10 mouse cellular contexts compared by ENCODE assay signal in the genomic region with DNA sequence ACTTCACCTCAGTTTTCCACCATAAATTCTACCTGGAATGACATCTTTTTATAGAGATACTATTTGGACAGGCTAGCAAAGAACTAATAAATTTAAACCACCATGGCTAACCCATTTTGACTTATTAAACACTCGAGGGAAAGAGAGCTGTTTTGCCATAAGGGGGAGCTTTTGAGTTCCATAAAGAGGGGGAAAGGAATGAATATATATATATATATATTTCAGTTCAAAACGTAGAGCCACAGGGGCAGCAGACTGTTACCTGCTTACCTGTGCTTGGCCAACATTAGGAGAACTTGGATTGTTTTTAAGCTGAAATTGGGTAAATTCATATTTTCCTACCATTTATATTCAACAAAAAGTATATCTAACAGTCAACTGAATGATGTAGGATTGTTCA. TPM values are rescaled to one million over a fixed set of nuclear protein-coding genes. Genes with fewer than 3 reads are reported as not detected.
DNase-seq lines count a peak whose midpoint lies in the region; ATAC-seq and TF ChIP-seq lines count a peak whose summit lies in the region.
"Had no signal": no experiment of that assay in that cellular context is flagged by ENCODE, and none has a peak within 500 bp of the region (broad histone marks: within the 10 kb centered on the region; RNA-seq: fewer than 3 reads in every experiment).

No protein-coding gene starts in this region.

- H3K4me2 ChIP-seq in forebrain, embryonic 11.5 days (ENCODE audit: low read depth, low read length, severe bottlenecking): no peak overlapping the region
- peak overlapping the region; percentile 90; the same call in 1 of the 2 replicates for H3K4me2 ChIP-seq in lung, embryonic 16.5 days (ENCODE audit: low read depth, low read length)
- H3K4me2 ChIP-seq in kidney, embryonic 16.5 days (replicated peaks; ENCODE audit: low read depth, low read length): peak overlapping the region; percentile 79

- ATAC-seq in forebrain, embryonic 11.5 days (replicated peaks; ENCODE audit: low FRiP score): no peak
- no peak for ATAC-seq in lung, embryonic 16.5 days (ENCODE audit: low read depth)
- ATAC-seq in kidney, embryonic 16.5 days (ENCODE audit: low FRiP score, low TSS enrichment): no peak

- no peak overlapping the region for H3K27ac ChIP-seq in forebrain, embryonic 10.5 days
- no peak overlapping the region for H3K27ac ChIP-seq in forebrain, embryonic 11.5 days (ENCODE audit: low read depth, low read length)
- H3K27ac ChIP-seq in lung, embryonic 16.5 days (ENCODE audit: low read length): no peak overlapping the region
- no peak overlapping the region for H3K27ac ChIP-seq in kidney, embryonic 16.5 days (ENCODE audit: low read length)

- 0% methylated on average over 2 of the region's 2 CpGs for WGBS in forebrain, embryonic 10.5 days
- 0% methylated on average over 2 of the region's 2 CpGs for WGBS in forebrain, embryonic 11.5 days
- WGBS in lung, embryonic 16.5 days: 0% methylated on average over 2 of the region's 2 CpGs
- WGBS in lung, adult 2 months: 1% methylated on average over 2 of the region's 2 CpGs
- 0% methylated on average over 2 of the region's 2 CpGs for WGBS in kidney, embryonic 16.5 days

- peak overlapping the region; percentile 71; the same call in 1 of the 2 replicates for H3K4me3 ChIP-seq in forebrain, embryonic 10.5 days
- H3K4me3 ChIP-seq in forebrain, embryonic 11.5 days (ENCODE audit: low read depth, low read length): no peak overlapping the region
- peak overlapping the region; percentile 61 for H3K4me3 ChIP-seq in lung, embryonic 16.5 days (ENCODE audit: low read length)
- no peak overlapping the region for H3K4me3 ChIP-seq in lung, adult 2 months (replicated peaks; ENCODE audit: extremely low read depth, low read depth, low read length)
- 0 out of 2 replicates have a peak overlapping the region, but pooled peaks have one; percentile 66 for H3K4me3 ChIP-seq in kidney, embryonic 16.5 days (ENCODE audit: low read length)

- peaks cover 41% of the 10 kb centered on the region for H3K4me1 ChIP-seq in forebrain, embryonic 10.5 days
- no peaks in the 10 kb centered on the region for H3K4me1 ChIP-seq in forebrain, embryonic 11.5 days (replicated peaks; ENCODE audit: control insufficient read depth, insufficient read depth, low read length)
- H3K4me1 ChIP-seq in lung, embryonic 16.5 days (replicated peaks; ENCODE audit: control insufficient read depth, insufficient read depth, low read length): peaks cover 10% of the 10 kb centered on the region
- H3K4me1 ChIP-seq in lung, adult 2 months (ENCODE audit: control insufficient read depth, insufficient read depth, low read length): no peaks in the 10 kb centered on the region; the same call in 1 of the 2 replicates
- H3K4me1 ChIP-seq in kidney, embryonic 16.5 days (ENCODE audit: insufficient read depth, low read length): peaks cover 23% of the 10 kb centered on the region

- H3K9me3 ChIP-seq in forebrain, embryonic 10.5 days: no peaks in the 10 kb centered on the region
- no peaks in the 10 kb centered on the region for H3K9me3 ChIP-seq in forebrain, embryonic 11.5 days (ENCODE audit: control insufficient read depth, low read length)
- no peaks in the 10 kb centered on the region for H3K9me3 ChIP-seq in lung, embryonic 16.5 days (ENCODE audit: control insufficient read depth, low read length)
- no peaks in the 10 kb centered on the region for H3K9me3 ChIP-seq in kidney, embryonic 16.5 days (ENCODE audit: low read length)

- H3K36me3 ChIP-seq in forebrain, embryonic 10.5 days (replicated peaks): no peaks in the 10 kb centered on the region
- H3K36me3 ChIP-seq in forebrain, embryonic 11.5 days (ENCODE audit: control insufficient read depth, insufficient read depth, low read length): no peaks in the 10 kb centered on the region
- no peaks in the 10 kb centered on the region for H3K36me3 ChIP-seq in lung, embryonic 16.5 days (ENCODE audit: control insufficient read depth, insufficient read depth, low read length)
- H3K36me3 ChIP-seq in kidney, embryonic 16.5 days (ENCODE audit: insufficient read depth, low read length): no peaks in the 10 kb centered on the region

- H3K27me3 ChIP-seq in forebrain, embryonic 10.5 days (ENCODE audit: poor library complexity, severe bottlenecking): peaks cover 64% of the 10 kb centered on the region
- H3K27me3 ChIP-seq in forebrain, embryonic 11.5 days (ENCODE audit: control insufficient read depth, insufficient read depth, low read length): no peaks in the 10 kb centered on the region; the same call in 1 of the 2 replicates
- H3K27me3 ChIP-seq in lung, embryonic 16.5 days (ENCODE audit: control insufficient read depth, insufficient read depth, low read depth, low read length): peaks cover 5% of the 10 kb centered on the region; the same call in 1 of the 2 replicates
- peaks cover 12% of the 10 kb centered on the region; the same call in 1 of the 2 replicates for H3K27me3 ChIP-seq in kidney, embryonic 16.5 days (ENCODE audit: insufficient read depth, low read length)

- no peak for TF ChIP-seq POLR2A in lung, adult 2 months (IDR thresholded peaks at IDR 0.05; ENCODE audit: borderline replicate concordance, extremely low read depth, low read depth, low read length)

- DNase-seq in forebrain, embryonic 10.5 days (ENCODE audit: extremely low spot score, low spot score): no peak
- no peak for DNase-seq in forebrain, embryonic 11.5 days (ENCODE audit: low spot score)
- no peak for DNase-seq in lung, adult 2 months
- peak; percentile 59 for DNase-seq in retina, postnatal 1 day
- no peak for DNase-seq in layer of hippocampus, adult 9-10 months (ENCODE audit: low spot score)
- DNase-seq in spleen, postnatal 36 days (ENCODE audit: low spot score in 2 of 2): no peak
- DNase-seq: adrenal gland, adult 2 months; right cerebral cortex, postnatal 25 days had no signal

- TF ChIP-seq CTCF in lung, adult 2 months (IDR thresholded peaks at IDR 0.05; ENCODE audit: insufficient read depth, low read length): no peak

- no peak overlapping the region for H3K9ac ChIP-seq in forebrain, embryonic 11.5 days (ENCODE audit: low read length)
- no peak overlapping the region for H3K9ac ChIP-seq in lung, embryonic 16.5 days (ENCODE audit: low read length)
- no peak overlapping the region for H3K9ac ChIP-seq in kidney, embryonic 16.5 days (replicated peaks; ENCODE audit: low read length)

RNA-seq across cellular contexts. Expression of a gene that starts 1.1 kb away (rescaled TPM):
- polyA plus RNA-seq in forebrain, embryonic 10.5 days (2016; fragmentation: Nextera tagmentation; extraction: Ambion mirVana): 1.9 and 2.1 TPM in 2 replicates
- polyA plus RNA-seq in forebrain, embryonic 11.5 days (2014; fragmentation: Nextera tagmentation; extraction: Ambion mirVana): 3.9 and 4.1 TPM in 2 replicates
- polyA plus RNA-seq in lung, embryonic 16.5 days (2015; fragmentation: Nextera tagmentation; extraction: Ambion mirVana): 0.74 and 0.87 TPM in 2 replicates
- polyA plus RNA-seq in lung, adult 2 months (2012; rRNA removed): 0.31 and 0.33 TPM in 2 replicates
- polyA plus RNA-seq in kidney, embryonic 16.5 days (2015; fragmentation: Nextera tagmentation; extraction: Ambion mirVana): 2.0 and 2.2 TPM in 2 replicates

Comparison
In these comparisons a context has a peak if more than half of its experiments do, and no peak if none do; other contexts are left out.
1. H3K4me3 ChIP-seq: peak in forebrain, embryonic 10.5 days (single experiment), lung, embryonic 16.5 days (single experiment) and kidney, embryonic 16.5 days (single experiment); none in forebrain, embryonic 11.5 days (single experiment) and lung, adult 2 months (single experiment).